Mouse (Mus musculus) hindbrain, embryonic 12.5 days (tissue): ENCODE measurements around the gene Gjc2. TPM values are rescaled to one million over a fixed set of nuclear protein-coding genes. Genes with fewer than 3 reads are reported as not detected.

Experiments
- ATAC-seq: fragments of 200-750 bp; cut with Nextera tagmentation; 2 replicates; pipeline ENCODE4 v1.8.0; 2017; ENCODE audit warnings: moderate TSS enrichment; ENCODE audit not compliant: low FRiP score
- H3K27ac ChIP-seq: fragments of 300-500 bp; sonication (generic); 2 replicates; pipeline ENCODE4 v1.5.1; 2016; ENCODE audit warnings: mild to moderate bottlenecking
- H3K27me3 ChIP-seq: fragments of 300-500 bp; sonication (generic); 2 replicates; pipeline ENCODE4 v1.6.1; 2016; ENCODE audit warnings: mild to moderate bottlenecking
- H3K36me3 ChIP-seq: fragments of 300-500 bp; sonication (generic); 2 replicates; pipeline ENCODE4 v1.6.1; 2016; ENCODE audit warnings: mild to moderate bottlenecking
- H3K4me1 ChIP-seq: fragments of 300-500 bp; sonication (generic); 2 replicates; pipeline ENCODE4 v1.6.1; 2016
- H3K4me2 ChIP-seq: fragments of 300-500 bp; sonication (generic); replicated peaks from 2 replicates; pipeline ENCODE4 v1.6.1; 2016; ENCODE audit warnings: mild to moderate bottlenecking
- H3K4me3 ChIP-seq: fragments of 300-500 bp; sonication (generic); 2 replicates; pipeline ENCODE4 v1.5.1; 2016; ENCODE audit warnings: mild to moderate bottlenecking
- H3K9ac ChIP-seq: fragments of 300-500 bp; sonication (generic); 2 replicates; pipeline ENCODE4 v1.6.1; 2016; ENCODE audit warnings: mild to moderate bottlenecking, moderate library complexity
- H3K9me3 ChIP-seq: fragments of 300-500 bp; sonication (generic); replicated peaks from 2 replicates; pipeline ENCODE4 v1.6.1; 2016; ENCODE audit warnings: mild to moderate bottlenecking
- WGBS: fragments of 180-500 bp; shearing (Covaris S2); methylation state at CpG from one replicate; pipeline ENCODE4 v1.1.7; 2016; 5-methylcytosine and 5-hydroxymethylcytosine counted together
- polyA plus RNA-seq: library from polyadenylated mRNA; unstranded; fragments of >200 nt; fragmentation: Nextera tagmentation; extraction: Ambion mirVana; gene quantifications from 2 replicates; pipeline ENCODE4 v1.2.1, GENCODE M21; 2016

Gjc2 gene
- 0.27 and 0.28 TPM in 2 replicates for polyA plus RNA-seq

DNA sequence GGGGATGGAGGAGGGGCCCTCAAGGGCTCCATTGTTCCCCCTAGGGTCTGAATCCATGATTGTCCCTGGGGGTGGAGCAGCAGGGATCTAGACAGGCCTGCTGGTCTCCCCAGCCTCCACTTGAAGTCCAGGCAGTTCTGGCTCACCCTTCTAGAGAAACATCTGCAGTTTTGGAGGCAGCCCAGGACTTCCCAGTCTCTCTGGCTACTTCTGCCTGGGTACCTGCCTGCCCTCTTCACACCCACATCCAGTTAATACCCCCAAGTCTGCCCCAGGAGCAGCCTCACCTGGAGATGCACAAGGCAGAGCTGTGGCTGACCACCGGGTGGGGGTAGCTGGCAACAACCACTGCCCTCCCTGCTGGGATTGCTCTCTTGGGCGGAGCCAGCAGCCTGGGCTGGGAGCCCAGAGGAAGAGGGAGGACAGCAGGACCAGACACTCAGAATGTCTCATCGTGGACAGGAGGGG is at the start of gene Gjc2:
TSS of gene Gjc2 (minus strand) at position 350 of the 468 bp plus-strand sequence.
- ATAC-seq: no peak
- Histone ChIP-seq H3K4me1 (0 out of 2 replicates have a peak, but pooled peaks cover 4% of the 10 kb centered on the region), H3K4me2 (no peak within 1 kb of the TSS), H3K27me3 (peaks cover 16% of the 10 kb centered on the region), H3K9me3 (no peaks in the 10 kb centered on the region), H3K4me3 (no peak within 1 kb of the TSS), H3K9ac (no peak within 1 kb of the TSS), H3K36me3 (peaks cover 27% of the 10 kb centered on the region), H3K27ac (no peak within 1 kb of the TSS)
- 50% methylated on average over 3 of the region's 3 CpGs for WGBS

DNA sequence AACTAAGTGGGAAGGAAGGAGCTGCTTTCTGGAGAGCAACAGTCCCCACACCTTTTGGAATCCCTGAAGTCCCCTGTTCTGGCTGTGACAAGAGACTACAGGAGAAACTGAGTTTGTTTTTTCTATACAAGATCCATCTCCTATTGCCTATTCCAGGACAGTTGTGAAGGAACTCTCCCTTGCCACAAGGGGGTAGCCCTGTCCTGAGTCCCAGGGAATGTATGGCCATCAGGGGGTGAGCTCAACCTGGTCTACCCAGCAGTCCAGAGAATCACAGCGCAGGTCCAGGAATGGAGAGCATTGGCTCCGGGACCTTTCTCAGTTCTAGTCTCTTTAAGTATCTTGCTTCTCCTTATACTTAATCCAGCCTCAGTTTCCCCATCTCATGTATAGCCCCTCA is 49.8 kb upstream of the Gjc2 start:
- no peak for ATAC-seq
- no peak overlapping the region for H3K27ac ChIP-seq
- no peak overlapping the region for H3K4me3 ChIP-seq
- no peaks in the 10 kb centered on the region for H3K36me3 ChIP-seq
- no peak overlapping the region for H3K9ac ChIP-seq
- 56% methylated on average over 2 of the region's 2 CpGs for WGBS
- peaks cover 3% of the 10 kb centered on the region; the same call in 1 of the 2 replicates for H3K27me3 ChIP-seq
- H3K9me3 ChIP-seq: no peaks in the 10 kb centered on the region
- no peak overlapping the region for H3K4me2 ChIP-seq
- H3K4me1 ChIP-seq: peaks cover 5% of the 10 kb centered on the region

DNA sequence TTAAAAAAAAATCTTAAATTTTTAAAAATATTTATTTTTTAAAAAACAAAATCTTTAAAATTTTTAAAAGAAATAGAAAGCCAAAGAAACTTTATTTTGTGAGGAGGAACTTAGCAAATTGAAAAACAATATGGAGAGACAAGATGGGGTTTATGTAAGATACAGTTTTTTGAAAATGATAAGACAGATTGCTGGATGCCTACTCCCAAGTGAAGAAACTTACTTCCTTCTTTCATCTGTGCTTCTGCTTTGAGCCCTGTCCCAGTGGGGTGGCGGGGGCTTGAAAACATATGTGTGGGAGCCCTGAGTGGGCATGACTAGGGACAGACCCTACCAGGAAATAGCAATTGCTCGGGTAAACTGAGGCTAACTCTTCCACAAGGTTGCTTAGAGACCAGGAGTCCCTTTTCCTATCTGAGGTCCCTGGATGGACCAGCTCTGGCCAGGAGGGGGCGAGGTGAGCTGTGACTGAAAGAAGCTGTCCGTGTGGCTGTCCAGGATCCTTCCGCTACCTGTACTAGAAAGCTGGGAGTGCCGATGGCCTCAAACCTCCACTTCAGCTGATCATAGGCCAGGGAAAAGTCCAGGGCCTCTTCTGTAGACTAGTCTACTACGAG is 47.2 kb upstream of the Gjc2 start:
- no peak overlapping the region for H3K27ac ChIP-seq
- 17% methylated on average over 7 of the region's 7 CpGs for WGBS
- peaks cover 25% of the 10 kb centered on the region for H3K4me1 ChIP-seq
- H3K9ac ChIP-seq: no peak overlapping the region
- H3K4me2 ChIP-seq: no peak overlapping the region
- H3K27me3 ChIP-seq: no peaks in the 10 kb centered on the region
- H3K4me3 ChIP-seq: no peak overlapping the region
- H3K9me3 ChIP-seq: no peaks in the 10 kb centered on the region
- no peak for ATAC-seq
- no peaks in the 10 kb centered on the region for H3K36me3 ChIP-seq

DNA sequence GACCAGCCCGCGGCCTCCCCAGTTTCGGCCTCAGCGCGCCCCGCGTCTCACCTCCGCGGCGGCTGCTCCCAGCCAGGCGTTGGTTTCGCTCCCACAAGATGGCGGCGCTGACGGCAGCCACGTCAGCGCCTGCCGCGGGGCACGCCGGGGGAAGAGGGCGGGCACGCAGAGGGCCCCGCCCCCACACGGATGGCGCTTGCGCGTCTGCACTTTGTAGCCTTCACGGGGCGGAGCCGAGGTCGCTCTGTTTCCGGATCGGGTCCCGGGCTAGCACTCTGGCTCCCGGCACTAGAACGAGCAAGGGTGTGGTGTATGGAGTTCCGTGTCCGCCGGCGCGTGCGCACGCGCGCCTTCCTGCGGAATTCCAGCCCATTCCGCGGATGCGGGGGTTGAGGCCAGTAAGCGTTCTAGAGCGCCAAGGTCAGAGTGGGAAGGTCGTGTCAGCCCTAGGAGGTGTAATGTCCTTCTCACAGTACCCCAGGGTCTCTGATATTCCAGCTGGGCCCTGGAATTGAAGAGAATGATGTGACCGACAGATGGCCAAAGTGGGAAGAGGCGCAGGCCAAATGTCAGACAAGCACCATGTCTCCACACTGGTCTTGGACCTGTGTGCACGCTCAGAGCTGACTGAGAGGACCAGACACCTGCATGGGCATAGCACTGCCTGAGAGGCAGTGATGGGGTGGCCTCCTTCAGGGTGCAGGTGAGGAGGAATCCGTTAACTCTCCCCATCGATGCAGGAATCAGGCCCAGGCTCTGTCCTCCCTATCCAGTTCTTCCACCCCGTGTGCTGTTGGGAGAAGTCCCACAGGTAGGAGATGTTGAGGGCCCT is 45.3 kb upstream of the Gjc2 start, which contains the start of gene Arf1:
TSS of gene Arf1 (minus strand) at position 149 of the 832 bp plus-strand sequence.
- Histone ChIP-seq H3K27me3 (no peaks in the 10 kb centered on the region), H3K4me1 (peaks cover 33% of the 10 kb centered on the region), H3K9ac (peak within 1 kb of the TSS; percentile 99), H3K27ac (peak within 1 kb of the TSS; percentile 96), H3K4me3 (peak within 1 kb of the TSS; percentile 98), H3K36me3 (peaks cover 4% of the 10 kb centered on the region; the same call in 1 of the 2 replicates), H3K9me3 (no peaks in the 10 kb centered on the region), H3K4me2 (peak within 1 kb of the TSS; percentile 96)
- WGBS: 4% methylated on average over 59 of the region's 59 CpGs
- peak; percentile 94 for ATAC-seq

DNA sequence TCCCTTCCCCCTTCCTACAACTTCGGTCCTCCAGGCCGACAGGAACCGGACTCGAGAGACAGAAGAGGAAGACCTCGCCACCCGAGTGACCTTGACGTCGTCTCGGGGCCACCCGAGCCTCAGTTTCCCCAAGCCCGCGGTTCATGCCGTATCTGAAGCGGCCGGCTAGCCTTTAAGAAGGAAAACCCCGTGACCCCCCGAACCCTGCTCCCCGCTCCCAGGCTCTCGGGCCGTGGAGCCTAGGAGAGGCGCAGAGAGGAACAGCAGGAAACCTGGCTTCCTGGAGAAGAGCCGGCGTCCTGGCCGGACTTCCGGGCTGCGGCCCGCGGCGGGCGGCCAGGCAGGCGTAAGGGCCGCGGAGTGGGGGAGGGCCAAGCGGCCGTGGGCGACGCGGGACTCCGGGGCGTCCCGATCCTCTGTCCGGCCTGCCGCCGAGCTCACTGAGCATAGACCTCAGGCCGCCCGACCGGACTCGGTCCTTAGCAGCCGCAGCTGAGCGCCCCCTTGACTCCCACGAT is 44.6 kb upstream of the Gjc2 start:
- WGBS: under 1% methylated on average over 50 of the region's 51 CpGs
- peaks cover 5% of the 10 kb centered on the region; the same call in 1 of the 2 replicates for H3K36me3 ChIP-seq
- H3K27ac ChIP-seq: peak overlapping the region; percentile 96
- peaks cover 33% of the 10 kb centered on the region for H3K4me1 ChIP-seq
- ATAC-seq: peak; percentile 80
- H3K9me3 ChIP-seq: no peaks in the 10 kb centered on the region
- peak overlapping the region; percentile 98 for H3K4me3 ChIP-seq
- peak overlapping the region; percentile 99 for H3K9ac ChIP-seq
- peak overlapping the region; percentile 96 for H3K4me2 ChIP-seq
- H3K27me3 ChIP-seq: no peaks in the 10 kb centered on the region

DNA sequence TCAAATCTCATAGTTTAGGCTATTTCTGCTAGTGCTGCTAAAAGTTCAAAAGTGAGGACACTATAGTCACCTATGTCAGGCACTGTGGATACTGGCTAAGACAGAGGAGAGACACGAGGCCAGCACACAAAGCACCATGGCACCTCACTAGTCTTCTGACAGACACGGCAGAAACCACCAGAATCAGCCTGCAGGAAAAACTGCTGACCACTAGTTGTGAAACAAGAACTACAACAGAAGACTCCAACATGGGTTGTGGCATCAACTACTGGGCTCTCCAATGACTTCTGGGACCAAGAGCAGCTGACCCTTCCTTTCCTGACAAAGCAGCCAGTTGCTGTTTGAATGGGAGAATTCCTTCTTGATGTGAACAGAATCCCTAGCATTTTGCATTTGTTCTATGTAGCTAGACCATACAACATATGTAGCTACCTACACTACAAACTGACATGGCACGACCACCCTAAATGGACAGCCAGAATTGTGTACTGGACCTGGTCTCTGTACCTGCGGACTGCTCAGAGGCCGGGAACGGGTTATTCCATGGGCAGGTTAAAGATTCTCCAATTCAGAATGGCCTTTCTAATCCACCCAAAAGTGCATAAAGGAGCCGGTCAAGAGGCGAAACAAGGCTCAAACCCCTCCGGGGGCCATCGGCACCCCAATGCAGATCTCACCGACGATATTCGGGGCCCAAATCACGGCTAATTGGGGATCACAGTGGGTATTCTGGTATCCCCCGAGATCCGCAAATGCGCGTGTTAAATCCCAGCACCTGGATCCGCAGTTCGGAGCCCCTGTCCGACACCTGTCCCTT is 44.0 kb upstream of the Gjc2 start:
- Histone ChIP-seq H3K36me3 (peaks cover 5% of the 10 kb centered on the region; the same call in 1 of the 2 replicates), H3K9ac (peak overlapping the region; percentile 99), H3K9me3 (no peaks in the 10 kb centered on the region), H3K4me3 (peak overlapping the region; percentile 98), H3K4me2 (peak overlapping the region; percentile 96), H3K4me1 (peaks cover 33% of the 10 kb centered on the region), H3K27ac (peak overlapping the region; percentile 96), H3K27me3 (no peaks in the 10 kb centered on the region)
- 5% methylated on average over 21 of the region's 21 CpGs for WGBS
- ATAC-seq: no peak

- no peaks in the 10 kb centered on the region for H3K27me3 ChIP-seq
- WGBS: 69% methylated on average over 3 of the region's 3 CpGs
- peak overlapping the region; percentile 98 for H3K4me3 ChIP-seq
- H3K36me3 ChIP-seq: peaks cover 5% of the 10 kb centered on the region; the same call in 1 of the 2 replicates
- H3K27ac ChIP-seq: peak overlapping the region; percentile 8; the same call in 1 of the 2 replicates
- H3K9me3 ChIP-seq: no peaks in the 10 kb centered on the region
- ATAC-seq: no peak
- H3K4me2 ChIP-seq: peak overlapping the region; percentile 96
- H3K9ac ChIP-seq: peak overlapping the region; percentile 99
- peaks cover 38% of the 10 kb centered on the region for H3K4me1 ChIP-seq
Observed at GRCm38 (mm10) chr11:59226251-59226650, 43.2 kb upstream of the Gjc2 start.

- Histone ChIP-seq H3K4me3 (no peak overlapping the region), H3K27me3 (no peaks in the 10 kb centered on the region), H3K9me3 (no peaks in the 10 kb centered on the region), H3K4me2 (0 out of 2 replicates have a peak overlapping the region, but pooled peaks have one; percentile 15), H3K27ac (no peak overlapping the region), H3K9ac (no peak overlapping the region; the same call in 1 of the 2 replicates), H3K36me3 (peaks cover 8% of the 10 kb centered on the region), H3K4me1 (peaks cover 39% of the 10 kb centered on the region)
- WGBS: 91% methylated on average over 2 of the region's 2 CpGs
- ATAC-seq: no peak
Observed at GRCm38 (mm10) chr11:59225167-59225566, 42.2 kb upstream of the Gjc2 start.

DNA sequence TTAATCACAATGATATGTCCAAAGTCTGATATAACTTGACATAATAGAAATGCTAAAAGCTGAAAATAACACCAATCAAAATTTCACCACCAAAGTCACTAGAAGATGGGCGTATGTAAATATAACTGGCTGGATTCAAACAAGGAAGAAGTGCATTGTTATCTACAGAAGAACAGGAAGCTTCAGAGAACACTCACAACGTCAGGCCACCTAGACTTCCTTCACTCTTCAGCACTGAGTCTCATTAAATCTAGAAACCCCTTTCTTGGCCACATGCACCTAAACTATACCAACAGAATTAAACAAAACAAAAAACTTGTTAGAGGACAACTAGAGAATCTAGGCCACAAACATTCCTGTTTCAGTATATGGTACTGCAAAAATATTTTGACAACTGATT is 41.5 kb upstream of the Gjc2 start:
- 73% methylated on average over 2 of the region's 2 CpGs for WGBS
- peaks cover 12% of the 10 kb centered on the region for H3K36me3 ChIP-seq
- no peak overlapping the region for H3K27ac ChIP-seq
- no peak overlapping the region for H3K9ac ChIP-seq
- peaks cover 39% of the 10 kb centered on the region for H3K4me1 ChIP-seq
- no peaks in the 10 kb centered on the region for H3K9me3 ChIP-seq
- H3K4me3 ChIP-seq: no peak overlapping the region
- H3K4me2 ChIP-seq: no peak overlapping the region
- ATAC-seq: no peak
- no peaks in the 10 kb centered on the region for H3K27me3 ChIP-seq

DNA sequence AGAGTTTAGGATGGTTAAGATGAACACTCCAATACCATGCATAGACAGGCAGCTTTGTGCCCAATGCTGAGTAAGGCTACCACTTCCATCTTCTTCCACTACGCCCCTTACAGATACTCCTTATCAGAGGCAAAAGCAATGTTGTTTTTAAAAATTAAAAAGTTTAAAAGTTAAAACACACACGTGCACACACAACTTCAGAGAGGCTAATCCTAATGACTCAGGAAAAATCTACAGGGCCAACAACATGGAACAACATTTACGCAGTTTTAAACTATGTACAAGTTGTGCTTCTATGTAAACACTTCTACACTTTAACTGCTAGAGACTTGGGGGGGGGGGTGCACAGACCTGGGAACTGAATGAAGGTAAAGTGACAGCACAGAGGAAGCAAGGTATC is 41.0 kb upstream of the Gjc2 start:
- Histone ChIP-seq H3K27me3 (no peaks in the 10 kb centered on the region), H3K9me3 (no peaks in the 10 kb centered on the region), H3K9ac (no peak overlapping the region), H3K36me3 (peaks cover 13% of the 10 kb centered on the region), H3K27ac (no peak overlapping the region), H3K4me1 (peaks cover 39% of the 10 kb centered on the region), H3K4me3 (no peak overlapping the region), H3K4me2 (no peak overlapping the region)
- WGBS: 93% methylated on average over 3 of the region's 3 CpGs
- no peak for ATAC-seq

DNA sequence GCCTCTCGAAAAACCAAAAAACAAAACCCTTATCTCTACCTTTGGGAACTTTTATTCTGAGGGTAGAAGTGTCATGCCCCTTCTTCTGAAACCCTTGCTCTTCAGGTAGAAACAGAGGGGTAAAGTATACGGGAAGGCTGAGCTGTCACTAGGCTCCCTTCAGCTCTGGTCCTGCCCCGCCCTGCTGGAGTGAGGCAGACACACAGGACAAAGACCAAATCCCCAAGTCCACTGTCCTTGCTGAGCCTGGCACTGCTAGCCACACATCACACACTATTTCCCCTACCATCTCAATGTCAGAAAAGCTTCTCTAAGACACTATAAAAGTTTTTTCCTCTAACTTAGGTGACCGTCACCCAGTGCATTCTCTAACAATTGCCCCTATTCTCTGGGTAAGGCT is 39.3 kb upstream of the Gjc2 start:
- Histone ChIP-seq H3K27ac (no peak overlapping the region), H3K27me3 (no peaks in the 10 kb centered on the region), H3K9me3 (no peaks in the 10 kb centered on the region), H3K36me3 (peaks cover 19% of the 10 kb centered on the region), H3K4me3 (no peak overlapping the region), H3K4me2 (no peak overlapping the region), H3K4me1 (peaks cover 33% of the 10 kb centered on the region), H3K9ac (no peak overlapping the region)
- WGBS: 94% methylated on average over 4 of the region's 4 CpGs
- ATAC-seq: no peak
